Mouse (Mus musculus): ENCODE measurements around the gene Crp.

DNA sequence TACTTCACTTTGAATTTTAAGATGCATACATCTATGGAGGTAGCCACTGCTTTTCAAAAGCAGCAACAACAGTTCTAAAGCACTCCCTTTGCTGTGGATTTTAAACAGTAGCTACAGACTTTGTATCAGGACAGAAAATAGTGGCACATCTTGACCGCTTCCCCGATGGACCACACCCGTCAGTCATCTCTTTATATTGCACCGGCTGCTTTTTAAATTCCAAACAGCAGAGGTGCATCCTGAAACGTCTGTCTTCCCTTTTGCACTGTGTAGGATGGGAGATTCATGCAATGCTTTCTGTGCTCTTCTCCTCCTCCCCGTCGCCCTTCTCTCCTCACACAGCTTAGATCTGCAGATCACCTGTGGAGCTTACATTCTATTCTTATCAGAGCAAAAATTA lies 57.3 kb downstream of the Crp start:
- TF ChIP-seq CTCF (IDR thresholded peaks at IDR 0.05; ENCODE audit: extremely low read depth, insufficient read length, insufficient replicate concordance, low read depth, low read length) (no peak), POLR2A (IDR thresholded peaks at IDR 0.05; ENCODE audit: low read depth, low read length) (no peak)
